Mouse (Mus musculus): ENCODE data around the gene Igsf9. TPM values are rescaled to one million over a fixed set of nuclear protein-coding genes. Genes with fewer than 3 reads are reported as not detected.

The Igsf9 gene
- polyA plus RNA-seq, 1 experiment from 2014 or later: 68.7 TPM

- H3K27ac ChIP-seq: peak overlapping the region; percentile 44; the same call in 1 of the 2 replicates
- H3K9ac ChIP-seq: no peak overlapping the region
- peaks cover 29% of the 10 kb centered on the region for H3K4me1 ChIP-seq (replicated peaks)
- H3K27me3 ChIP-seq (replicated peaks): no peaks in the 10 kb centered on the region
- H3K36me3 ChIP-seq: no peaks in the 10 kb centered on the region
- H3K4me2 ChIP-seq (replicated peaks): no peak overlapping the region
- H3K4me3 ChIP-seq (replicated peaks): no peak overlapping the region
- H3K9me3 ChIP-seq: no peaks in the 10 kb centered on the region
- 63% methylated on average over 17 of the region's 17 CpGs for WGBS
- no peak; the same call in 1 of the 2 replicates for ATAC-seq
Observed at GRCm38 (mm10) chr1:172513525-172514212, 32.1 kb downstream of the Igsf9 start.

- ATAC-seq: no peak
- peak overlapping the region; percentile 24; the same call in 1 of the 2 replicates for H3K27ac ChIP-seq
- no peak overlapping the region for H3K9ac ChIP-seq
- no peaks in the 10 kb centered on the region for H3K9me3 ChIP-seq
- H3K4me1 ChIP-seq (replicated peaks): peaks cover 29% of the 10 kb centered on the region
- H3K4me2 ChIP-seq (replicated peaks): no peak overlapping the region
- H3K27me3 ChIP-seq (replicated peaks): no peaks in the 10 kb centered on the region
- WGBS: 77% methylated on average over 4 of the region's 4 CpGs
- H3K36me3 ChIP-seq: no peaks in the 10 kb centered on the region
- no peak overlapping the region for H3K4me3 ChIP-seq (replicated peaks)
Observed at GRCm38 (mm10) chr1:172514213-172514529, 32.6 kb downstream of the Igsf9 start.

- H3K27me3 ChIP-seq (replicated peaks): no peaks in the 10 kb centered on the region
- no peak overlapping the region for H3K4me2 ChIP-seq (replicated peaks)
- peak overlapping the region; percentile 24; the same call in 1 of the 2 replicates for H3K27ac ChIP-seq
- ATAC-seq: no peak
- no peaks in the 10 kb centered on the region for H3K36me3 ChIP-seq
- no peak overlapping the region for H3K9ac ChIP-seq
- H3K9me3 ChIP-seq: no peaks in the 10 kb centered on the region
- H3K4me3 ChIP-seq (replicated peaks): no peak overlapping the region
- H3K4me1 ChIP-seq (replicated peaks): peaks cover 30% of the 10 kb centered on the region
- WGBS: 72% methylated on average over 7 of the region's 7 CpGs
Observed at GRCm38 (mm10) chr1:172514551-172515268, 33.1 kb downstream of the Igsf9 start.

- WGBS: 48% methylated on average over 1 of the region's 1 CpGs
- peak; percentile 77 for ATAC-seq
- Histone ChIP-seq H3K27me3 (replicated peaks) (no peaks in the 10 kb centered on the region), H3K4me3 (replicated peaks) (no peak overlapping the region), H3K4me1 (replicated peaks) (peaks cover 32% of the 10 kb centered on the region), H3K9ac (no peak overlapping the region), H3K36me3 (no peaks in the 10 kb centered on the region), H3K9me3 (no peaks in the 10 kb centered on the region), H3K27ac (0 out of 2 replicates have a peak overlapping the region, but pooled peaks have one; percentile 58), H3K4me2 (replicated peaks) (no peak overlapping the region)
Observed at GRCm38 (mm10) chr1:172515396-172515795, 33.8 kb downstream of the Igsf9 start.

GRCm38 (mm10) chr1:172518013-172518412 lies 36.4 kb downstream of the Igsf9 start:
- H3K27me3 ChIP-seq (replicated peaks): no peaks in the 10 kb centered on the region
- no peak overlapping the region for H3K4me2 ChIP-seq (replicated peaks)
- H3K27ac ChIP-seq: no peak overlapping the region
- H3K36me3 ChIP-seq: no peaks in the 10 kb centered on the region
- peaks cover 34% of the 10 kb centered on the region for H3K4me1 ChIP-seq (replicated peaks)
- H3K9me3 ChIP-seq: no peaks in the 10 kb centered on the region
- WGBS: 78% methylated on average over 4 of the region's 4 CpGs
- H3K4me3 ChIP-seq (replicated peaks): no peak overlapping the region
- no peak overlapping the region for H3K9ac ChIP-seq
- no peak for ATAC-seq

- Histone ChIP-seq H3K9me3 (no peaks in the 10 kb centered on the region), H3K4me1 (replicated peaks) (peaks cover 22% of the 10 kb centered on the region), H3K27me3 (replicated peaks) (no peaks in the 10 kb centered on the region), H3K27ac (no peak overlapping the region), H3K4me3 (replicated peaks) (no peak overlapping the region), H3K4me2 (replicated peaks) (no peak overlapping the region), H3K36me3 (no peaks in the 10 kb centered on the region), H3K9ac (no peak overlapping the region)
- no peak for ATAC-seq
- 52% methylated on average over 6 of the region's 6 CpGs for WGBS
Observed at GRCm38 (mm10) chr1:172519644-172520043, 38.1 kb downstream of the Igsf9 start.

GRCm38 (mm10) chr1:172520576-172521440 lies 39.2 kb downstream of the Igsf9 start, which contains the start of gene Cfap45:
Gene Cfap45, plus strand, starts transcription at chr1:172520801.
- Histone ChIP-seq H3K36me3 (no peaks in the 10 kb centered on the region), H3K27ac (no peak within 1 kb of the TSS), H3K9ac (no peak within 1 kb of the TSS), H3K4me2 (replicated peaks) (peak within 1 kb of the TSS; percentile 71), H3K27me3 (replicated peaks) (no peaks in the 10 kb centered on the region), H3K4me1 (replicated peaks) (peaks cover 23% of the 10 kb centered on the region; the same call in 1 of the 2 replicates), H3K4me3 (replicated peaks) (peak within 1 kb of the TSS; percentile 38), H3K9me3 (no peaks in the 10 kb centered on the region)
- peak; percentile 91 for ATAC-seq
- 4% methylated on average over 28 of the region's 28 CpGs for WGBS

GRCm38 (mm10) chr1:172522524-172522923 lies 40.9 kb downstream of the Igsf9 start:
- no peak overlapping the region for H3K4me2 ChIP-seq (replicated peaks)
- H3K9me3 ChIP-seq: no peaks in the 10 kb centered on the region
- peaks cover 23% of the 10 kb centered on the region; the same call in 1 of the 2 replicates for H3K4me1 ChIP-seq (replicated peaks)
- H3K4me3 ChIP-seq (replicated peaks): no peak overlapping the region
- H3K36me3 ChIP-seq: no peaks in the 10 kb centered on the region
- no peaks in the 10 kb centered on the region for H3K27me3 ChIP-seq (replicated peaks)
- H3K27ac ChIP-seq: no peak overlapping the region
- H3K9ac ChIP-seq: no peak overlapping the region
- no peak for ATAC-seq
- 66% methylated on average over 7 of the region's 7 CpGs for WGBS

GRCm38 (mm10) chr1:172523699-172524101 lies 42.1 kb downstream of the Igsf9 start:
- peaks cover 23% of the 10 kb centered on the region; the same call in 1 of the 2 replicates for H3K4me1 ChIP-seq (replicated peaks)
- no peak for ATAC-seq
- H3K9me3 ChIP-seq: no peaks in the 10 kb centered on the region
- H3K4me2 ChIP-seq (replicated peaks): no peak overlapping the region
- no peak overlapping the region for H3K4me3 ChIP-seq (replicated peaks)
- H3K36me3 ChIP-seq: no peaks in the 10 kb centered on the region
- H3K9ac ChIP-seq: no peak overlapping the region
- no peaks in the 10 kb centered on the region for H3K27me3 ChIP-seq (replicated peaks)
- WGBS: 54% methylated on average over 12 of the region's 12 CpGs
- H3K27ac ChIP-seq: no peak overlapping the region

- no peaks in the 10 kb centered on the region for H3K27me3 ChIP-seq (replicated peaks)
- WGBS: 39% methylated on average over 15 of the region's 15 CpGs
- H3K9ac ChIP-seq: no peak overlapping the region
- ATAC-seq: no peak; the same call in 1 of the 2 replicates
- H3K27ac ChIP-seq: peak overlapping the region; percentile 6; the same call in 1 of the 2 replicates
- H3K9me3 ChIP-seq: no peaks in the 10 kb centered on the region
- H3K4me3 ChIP-seq (replicated peaks): no peak overlapping the region
- no peaks in the 10 kb centered on the region for H3K36me3 ChIP-seq
- peaks cover 18% of the 10 kb centered on the region; the same call in 1 of the 2 replicates for H3K4me1 ChIP-seq (replicated peaks)
- H3K4me2 ChIP-seq (replicated peaks): peak overlapping the region; percentile 38; the same call in 1 of the 2 replicates
Observed at GRCm38 (mm10) chr1:172525027-172525764, 43.6 kb downstream of the Igsf9 start.

- 67% methylated on average over 7 of the region's 7 CpGs for WGBS
- Histone ChIP-seq H3K4me3 (replicated peaks) (no peak overlapping the region), H3K27me3 (replicated peaks) (no peaks in the 10 kb centered on the region), H3K4me1 (replicated peaks) (peaks cover 19% of the 10 kb centered on the region; the same call in 1 of the 2 replicates), H3K36me3 (no peaks in the 10 kb centered on the region), H3K27ac (no peak overlapping the region), H3K9me3 (no peaks in the 10 kb centered on the region), H3K4me2 (replicated peaks) (0 out of 2 replicates have a peak overlapping the region, but pooled peaks have one; percentile 38), H3K9ac (no peak overlapping the region)
- ATAC-seq: no peak
Observed at GRCm38 (mm10) chr1:172525971-172526370, 44.4 kb downstream of the Igsf9 start.
